Mouse (Mus musculus): ENCODE data around the gene Ufsp2. TPM values are rescaled to one million over a fixed set of nuclear protein-coding genes. Genes with fewer than 3 reads are reported as not detected.

The Ufsp2 gene
- 21.2 and 22.4 TPM in 2 replicates for polyA plus RNA-seq (2012; rRNA removed; ENCODE audit: low replicate concordance)

GRCm38 (mm10) chr8:45975126-45975836 is at the start of gene Ufsp2, which contains the start of gene 1700029J07Rik:
TSS of gene Ufsp2 (plus strand) at chr8:45975528.
TSS of gene 1700029J07Rik (minus strand) at chr8:45975252.

GRCm38 (mm10) chr8:45934582-45935014 is 40.7 kb upstream of the Ufsp2 start, which contains the start of gene Ccdc110:
TSS of gene Ccdc110 (plus strand) at chr8:45934619.

GRCm38 (mm10) chr8:45999138-45999783 is 23.9 kb downstream of the Ufsp2 start, which contains the start of gene Lrp2bp:
TSS of gene Lrp2bp (plus strand) at chr8:45999303.

GRCm38 (mm10) chr8:46005596-46005995 is 30.3 kb downstream of the Ufsp2 start, which contains the start of gene Ankrd37:
TSS of gene Ankrd37 (minus strand) at chr8:46005707.

Other genes starting within 250 kb of the Ufsp2 start
- 20.4 and 306 TPM in 2 replicates for gene Pdlim3, start 90.1 kb upstream of the Ufsp2 start, polyA plus RNA-seq (2012; rRNA removed; ENCODE audit: low replicate concordance)
- not detected in 2 replicates for gene Ccdc110, start 40.9 kb upstream of the Ufsp2 start, polyA plus RNA-seq (2012; rRNA removed; ENCODE audit: low replicate concordance)
- gene 1700029J07Rik, start 276 bp upstream of the Ufsp2 start, polyA plus RNA-seq (2012; rRNA removed; ENCODE audit: low replicate concordance): 0.43 and 1.2 TPM in 2 replicates
- gene Lrp2bp, start 23.8 kb downstream of the Ufsp2 start, polyA plus RNA-seq (2012; rRNA removed; ENCODE audit: low replicate concordance): 0.04 and 0.36 TPM in 2 replicates
- gene Ankrd37, start 30.2 kb downstream of the Ufsp2 start, polyA plus RNA-seq (2012; rRNA removed; ENCODE audit: low replicate concordance): 1.4 and 1.6 TPM in 2 replicates
- gene Cfap97, start 176.2 kb downstream of the Ufsp2 start, polyA plus RNA-seq (2012; rRNA removed; ENCODE audit: low replicate concordance): 5.0 and 7.4 TPM in 2 replicates
- gene Snx25, start 176.6 kb downstream of the Ufsp2 start, polyA plus RNA-seq (2012; rRNA removed; ENCODE audit: low replicate concordance): 4.6 and 4.9 TPM in 2 replicates
- 377 and 421 TPM in 2 replicates for gene Slc25a4, start 235.8 kb downstream of the Ufsp2 start, polyA plus RNA-seq (2012; rRNA removed; ENCODE audit: low replicate concordance)